ENCODE assay signal across 8 mouse cellular contexts in the genomic region with DNA sequence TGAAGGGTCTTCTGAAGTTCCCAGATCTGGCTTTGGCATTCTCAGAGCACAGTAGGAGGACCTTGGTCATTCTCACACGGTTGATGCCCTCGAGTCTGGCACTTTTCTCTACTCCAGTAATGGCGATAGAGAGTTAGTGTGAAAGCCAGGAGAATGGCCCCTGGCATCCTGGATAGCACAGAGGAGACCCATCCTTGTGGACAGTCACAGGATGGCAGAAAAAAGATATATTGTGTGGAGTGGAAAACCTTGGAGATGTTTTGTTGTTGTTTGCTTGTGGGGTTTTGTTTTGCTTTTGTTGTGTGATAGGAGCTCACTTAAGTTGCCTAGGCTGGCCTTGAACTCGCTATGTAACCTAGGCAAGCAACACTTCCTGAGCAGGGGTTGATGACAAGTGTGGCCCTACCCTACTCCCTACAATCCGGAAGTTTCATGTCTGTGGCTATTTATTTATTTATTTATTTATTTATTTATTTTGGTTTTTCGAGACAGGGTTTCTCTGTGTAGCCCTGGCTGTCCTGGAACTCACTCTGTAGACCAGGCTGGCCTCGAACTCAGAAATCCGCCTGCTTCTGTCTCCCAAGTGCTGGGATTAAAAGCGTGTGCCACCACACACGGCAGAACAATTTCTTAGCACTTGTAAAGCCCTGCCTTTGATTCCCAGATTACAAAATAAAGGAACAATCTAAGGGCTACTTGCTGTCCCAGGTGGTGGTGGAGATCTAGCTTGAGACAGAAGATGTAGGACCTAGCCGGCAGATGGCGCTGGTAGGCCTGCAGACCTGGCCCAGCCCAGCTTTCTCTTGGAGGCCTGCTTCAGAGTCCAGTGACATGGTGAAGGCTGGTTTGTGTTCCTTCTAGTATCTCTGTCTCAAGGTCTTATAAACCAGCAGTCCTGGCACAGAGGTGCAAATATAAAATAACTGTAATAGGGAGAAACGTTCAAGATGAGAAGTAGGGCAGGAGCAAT. TPM values are rescaled to one million over a fixed set of nuclear protein-coding genes. Genes with fewer than 3 reads are reported as not detected.
A peak's percentile ranks its signal among the peaks of the same experiment; 100 is the strongest.
DNase-seq lines count a peak whose midpoint lies in the region; ATAC-seq and TF ChIP-seq lines count a peak whose summit lies in the region.

No protein-coding gene starts in this region.

- TF ChIP-seq CTCF in left cerebral cortex, adult 2 months (IDR thresholded peaks at IDR 0.05), result peak; percentile 82
- peak; percentile 88 for TF ChIP-seq CTCF in midbrain, postnatal 0 days (IDR thresholded peaks at IDR 0.05)

- no peak overlapping the region for H3K4me2 ChIP-seq in limb, embryonic 13.5 days (replicated peaks)
- no peak overlapping the region for H3K4me2 ChIP-seq in midbrain, postnatal 0 days (ENCODE audit: low read depth, low read length, poor library complexity, severe bottlenecking)

- no peak overlapping the region for H3K9ac ChIP-seq in limb, embryonic 13.5 days
- no peak overlapping the region for H3K9ac ChIP-seq in midbrain, postnatal 0 days (replicated peaks; ENCODE audit: low read length, poor library complexity, severe bottlenecking)

- H3K36me3 ChIP-seq in limb, embryonic 13.5 days, result no peaks in the 10 kb centered on the region
- H3K36me3 ChIP-seq in midbrain, postnatal 0 days (ENCODE audit: insufficient read depth, low read length), result no peaks in the 10 kb centered on the region

- H3K4me1 ChIP-seq in limb, embryonic 13.5 days, result no peaks in the 10 kb centered on the region
- no peaks in the 10 kb centered on the region for H3K4me1 ChIP-seq in midbrain, postnatal 0 days (ENCODE audit: insufficient read depth, low read length)

- no peak overlapping the region for H3K27ac ChIP-seq in left cerebral cortex, adult 2 months
- no peak overlapping the region; the same call in 1 of the 2 replicates for H3K27ac ChIP-seq in limb, embryonic 13.5 days
- no peak overlapping the region for H3K27ac ChIP-seq in midbrain, postnatal 0 days (ENCODE audit: low read depth, low read length)

- 38% methylated on average over 13 of the region's 13 CpGs for WGBS in limb, embryonic 13.5 days
- WGBS in midbrain, postnatal 0 days, result 42% methylated on average over 13 of the region's 13 CpGs

- H3K9me3 ChIP-seq in limb, embryonic 13.5 days, result no peaks in the 10 kb centered on the region
- no peaks in the 10 kb centered on the region for H3K9me3 ChIP-seq in midbrain, postnatal 0 days (ENCODE audit: low read length)

- peak; percentile 63 to 74 for DNase-seq in left cerebral cortex, adult 2 months (ENCODE audit: extremely low spot score in 1 of 2, low spot score in 2 of 2)
- no peak for DNase-seq in left cerebral cortex, adult 8-10 months (ENCODE audit: low spot score in 2 of 2)
- DNase-seq in cerebellum, postnatal 25 days, result peak; percentile 85 to 91
- DNase-seq in gastrocnemius, postnatal 10 days, result peak; percentile 83
- peak; percentile 87 for DNase-seq in midbrain, postnatal 0 days (ENCODE audit: low spot score)
- peak; percentile 59 to 76 for DNase-seq in spleen, postnatal 14 days (ENCODE audit: low spot score in 2 of 2)

- no peak overlapping the region for H3K4me3 ChIP-seq in left cerebral cortex, adult 2 months
- no peak overlapping the region for H3K4me3 ChIP-seq in limb, embryonic 13.5 days
- no peak overlapping the region for H3K4me3 ChIP-seq in midbrain, postnatal 0 days (ENCODE audit: low read depth, low read length)

- ATAC-seq in inflammation-experienced regulatory T-cells, adult 6 months, result peak; percentile 54
- peak; percentile 77; the same call in 1 of the 2 replicates for ATAC-seq in limb, embryonic 13.5 days (ENCODE audit: low FRiP score, low read depth)
- ATAC-seq in midbrain, postnatal 0 days (ENCODE audit: low FRiP score), result no peak

- intact Hi-C loops in left cerebral cortex, adult 2 months (cut with DNase I), result loop anchor here (1.0 to 5.0 kb wide), 3 partner anchors 113 to 179 kb away; no protein-coding TSS in a partner anchor

- H3K27me3 ChIP-seq in limb, embryonic 13.5 days, result no peaks in the 10 kb centered on the region
- H3K27me3 ChIP-seq in midbrain, postnatal 0 days (ENCODE audit: insufficient read depth, low read length), result no peaks in the 10 kb centered on the region

RNA-seq across cellular contexts. Expression of a gene that starts 21.1 kb away (rescaled TPM):
- 100 to 1,000 TPM; 215 to 220 TPM for total RNA-seq in left cerebral cortex, adult 2 months (2021)
- 100 to 1,000 TPM; 212 to 237 (median 224) TPM for total RNA-seq in left cerebral cortex, adult 8-10 months (2022)
- 10 to 100 TPM; 51.6 to 55.3 TPM for total RNA-seq in gastrocnemius, postnatal 10 days (2021)
- 10 to 100 TPM; 13.4 to 35.3 (median 26.6) TPM for polyA plus RNA-seq in inflammation-experienced regulatory T-cells, adult 6 months (2017; shearing (Covaris generic))
- polyA plus RNA-seq in limb, embryonic 13.5 days (2015; fragmentation: Nextera tagmentation; extraction: Ambion mirVana), result 56.2 and 62.8 TPM in 2 replicates
- 150 and 163 TPM in 2 replicates for total RNA-seq in midbrain, postnatal 0 days (2014; rRNA removed)
- polyA plus RNA-seq in midbrain, postnatal 0 days (2015; fragmentation: Nextera tagmentation; extraction: Ambion mirVana), result 105 and 106 TPM in 2 replicates

RNA-seq across cellular contexts. Expression of a gene that starts 23.1 kb away (rescaled TPM):
- 100 to 1,000 TPM; 139 to 153 TPM for total RNA-seq in left cerebral cortex, adult 2 months (2021)
- 100 to 1,000 TPM; 265 to 312 (median 276) TPM for total RNA-seq in left cerebral cortex, adult 8-10 months (2022)
- total RNA-seq in gastrocnemius, postnatal 10 days (2021), result 10 to 100 TPM; 19.6 to 25.2 TPM
- under 1 TPM in 2 of 3 experiments, not detected in 1; 0.13 to 0.20 TPM for polyA plus RNA-seq in inflammation-experienced regulatory T-cells, adult 6 months (2017; shearing (Covaris generic))
- polyA plus RNA-seq in limb, embryonic 13.5 days (2015; fragmentation: Nextera tagmentation; extraction: Ambion mirVana), result 3.0 and 4.2 TPM in 2 replicates
- total RNA-seq in midbrain, postnatal 0 days (2014; rRNA removed), result 25.4 and 46.1 TPM in 2 replicates
- polyA plus RNA-seq in midbrain, postnatal 0 days (2015; fragmentation: Nextera tagmentation; extraction: Ambion mirVana), result 25.4 and 29.9 TPM in 2 replicates

Comparison
In these comparisons a context has a peak if more than half of its experiments do, and no peak if none do; other contexts are left out.
1. DNase-seq: peak in left cerebral cortex, adult 2 months (2 of 2), cerebellum, postnatal 25 days (2 of 2), gastrocnemius, postnatal 10 days (single experiment), midbrain, postnatal 0 days (single experiment) and spleen, postnatal 14 days (2 of 2); none in left cerebral cortex, adult 8-10 months (0 of 2).